Mouse (Mus musculus): Measurements from ENCODE around the gene Cmtm7. TPM values are rescaled to one million over a fixed set of nuclear protein-coding genes. Genes with fewer than 3 reads are reported as not detected.
A peak's percentile ranks its signal among the peaks of the same experiment; 100 is the strongest.

Cmtm7 gene
- polyA plus RNA-seq, 1 experiment from 2014 or later = 12.2 TPM

DNA sequence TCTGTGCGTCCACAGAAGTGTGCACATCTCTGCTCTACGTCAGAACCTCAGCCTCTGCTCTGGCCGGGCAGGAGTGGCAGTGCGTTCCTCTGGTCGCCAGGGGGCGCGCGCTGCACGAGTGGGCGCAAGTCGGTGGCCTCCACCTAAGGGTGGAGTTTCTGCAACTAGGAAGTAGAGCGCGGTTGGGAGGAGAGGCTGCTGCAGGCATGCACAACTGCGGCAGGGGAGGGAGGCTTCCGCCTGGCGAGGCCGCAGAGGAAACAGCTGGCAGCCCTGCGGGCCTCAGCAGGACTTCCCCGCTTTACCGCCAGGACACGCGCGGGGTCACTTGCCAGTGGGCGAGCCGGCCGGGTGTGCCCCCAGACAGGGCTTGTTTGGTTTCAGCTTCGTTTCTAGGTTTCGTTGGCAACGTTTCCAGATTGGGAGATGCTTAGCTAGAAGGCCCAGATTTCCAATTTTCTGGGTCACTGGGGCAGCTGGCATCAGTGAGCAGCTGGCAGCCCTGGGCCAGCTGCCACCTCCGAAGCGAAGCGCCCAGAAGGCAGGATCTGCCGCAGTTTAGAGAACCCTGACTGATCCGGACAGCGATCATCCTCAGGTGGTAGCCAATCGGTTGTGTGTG, 28.7 kb downstream of the Cmtm7 start:
- peak; percentile 90 for ATAC-seq (replicated peaks)
- Histone ChIP-seq H3K4me1 (peaks cover 10% of the 10 kb centered on the region), H3K4me3 (peak overlapping the region; percentile 45), H3K27ac (peak overlapping the region; percentile 70), H3K9me3 (no peaks in the 10 kb centered on the region), H3K36me3 (replicated peaks) (no peaks in the 10 kb centered on the region), H3K27me3 (replicated peaks) (no peaks in the 10 kb centered on the region), H3K4me2 (peak overlapping the region; percentile 76), H3K9ac (peak overlapping the region; percentile 45)
- WGBS = 3% methylated on average over 36 of the region's 36 CpGs

DNA sequence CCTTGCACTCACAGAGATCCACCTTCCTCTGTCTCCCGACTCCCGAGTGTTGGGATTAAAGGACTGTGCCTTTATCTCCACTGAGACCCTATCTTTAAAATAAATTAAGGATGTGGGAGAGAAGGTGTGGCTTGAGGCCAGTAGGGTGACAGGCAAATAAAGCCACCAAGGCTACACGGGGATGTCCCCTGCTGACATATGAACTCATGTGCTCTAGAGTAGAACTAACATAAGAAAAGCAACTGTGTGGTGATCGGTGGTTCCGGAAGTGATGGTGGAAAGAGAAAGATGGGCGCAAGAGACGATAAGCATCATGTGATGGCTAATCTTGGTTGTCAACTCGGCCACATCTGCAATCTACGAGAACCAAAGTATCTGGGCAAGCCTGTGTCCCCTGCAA, 29.3 kb downstream of the Cmtm7 start:
- WGBS = 75% methylated on average over 9 of the region's 9 CpGs
- Histone ChIP-seq H3K27ac (0 out of 2 replicates have a peak overlapping the region, but pooled peaks have one; percentile 70), H3K9ac (no peak overlapping the region)

DNA sequence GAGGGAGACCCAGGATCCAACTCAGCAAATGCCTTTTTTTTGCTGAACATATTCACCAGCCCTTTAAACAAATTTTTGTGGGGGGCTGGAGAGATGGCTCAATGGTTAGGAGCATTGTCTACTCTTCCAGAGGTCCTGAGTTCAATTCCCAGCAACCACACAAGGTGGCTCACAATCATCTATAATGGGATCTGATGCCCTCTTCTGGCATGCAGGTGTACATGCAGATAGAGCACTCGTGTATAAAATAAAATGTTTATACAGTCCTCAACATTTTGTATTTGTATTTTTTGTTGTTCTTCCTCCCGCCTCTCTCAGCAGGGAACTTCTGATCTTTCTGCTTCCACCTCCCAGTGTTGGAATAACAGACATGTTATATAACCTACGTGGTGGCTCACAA, 30.1 kb downstream of the Cmtm7 start:
- peaks cover 10% of the 10 kb centered on the region for H3K4me1 ChIP-seq
- ATAC-seq (replicated peaks) = no peak

More for the DNA sequence above, 29.3 kb downstream of the Cmtm7 start:
- Histone ChIP-seq H3K36me3 (replicated peaks) (0 out of 2 replicates have a peak, but pooled peaks cover 3% of the 10 kb centered on the region), H3K4me1 (peaks cover 10% of the 10 kb centered on the region), H3K9me3 (no peaks in the 10 kb centered on the region), H3K27me3 (replicated peaks) (no peaks in the 10 kb centered on the region), H3K4me3 (no peak overlapping the region), H3K4me2 (peak overlapping the region; percentile 76)
- no peak; the same call in 1 of the 2 replicates for ATAC-seq (replicated peaks)

DNA sequence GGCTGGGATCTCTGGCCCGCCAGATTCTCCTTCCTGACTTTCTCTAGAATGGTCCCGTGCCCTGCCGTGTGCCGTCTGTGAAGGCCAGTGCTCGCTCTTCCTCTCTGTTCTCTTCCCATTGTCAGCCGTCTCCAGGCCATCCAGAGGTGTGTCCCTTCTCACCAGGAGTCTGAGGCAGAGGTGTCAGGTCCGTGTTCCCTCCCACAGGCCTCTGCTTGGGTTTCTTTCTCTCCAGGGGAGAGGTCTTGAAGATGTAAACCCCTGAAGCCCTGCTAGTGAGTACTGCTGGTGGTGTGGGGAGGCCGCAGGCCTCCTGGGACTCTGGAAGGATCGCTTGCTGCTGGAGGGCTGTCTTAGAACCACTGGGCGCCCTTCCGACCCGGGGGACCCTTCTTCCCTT, 34.2 kb downstream of the Cmtm7 start:
- no peaks in the 10 kb centered on the region for H3K9me3 ChIP-seq
- H3K4me3 ChIP-seq = no peak overlapping the region
- H3K36me3 ChIP-seq (replicated peaks) = peaks cover 3% of the 10 kb centered on the region; the same call in 1 of the 2 replicates
- peaks cover 2% of the 10 kb centered on the region; the same call in 1 of the 2 replicates for H3K4me1 ChIP-seq
- H3K27ac ChIP-seq = no peak overlapping the region
- no peak for ATAC-seq (replicated peaks)
- no peak overlapping the region for H3K9ac ChIP-seq
- 87% methylated on average over 12 of the region's 12 CpGs for WGBS
- H3K4me2 ChIP-seq = no peak overlapping the region
- no peaks in the 10 kb centered on the region for H3K27me3 ChIP-seq (replicated peaks)

More for the DNA sequence above, 30.1 kb downstream of the Cmtm7 start:
- no peaks in the 10 kb centered on the region for H3K9me3 ChIP-seq
- H3K4me3 ChIP-seq = no peak overlapping the region
- no peaks in the 10 kb centered on the region for H3K27me3 ChIP-seq (replicated peaks)
- H3K9ac ChIP-seq = no peak overlapping the region
- no peak overlapping the region for H3K27ac ChIP-seq
- H3K36me3 ChIP-seq (replicated peaks) = 0 out of 2 replicates have a peak, but pooled peaks cover 3% of the 10 kb centered on the region
- WGBS = 84% methylated on average over 3 of the region's 3 CpGs
- H3K4me2 ChIP-seq = no peak overlapping the region

DNA sequence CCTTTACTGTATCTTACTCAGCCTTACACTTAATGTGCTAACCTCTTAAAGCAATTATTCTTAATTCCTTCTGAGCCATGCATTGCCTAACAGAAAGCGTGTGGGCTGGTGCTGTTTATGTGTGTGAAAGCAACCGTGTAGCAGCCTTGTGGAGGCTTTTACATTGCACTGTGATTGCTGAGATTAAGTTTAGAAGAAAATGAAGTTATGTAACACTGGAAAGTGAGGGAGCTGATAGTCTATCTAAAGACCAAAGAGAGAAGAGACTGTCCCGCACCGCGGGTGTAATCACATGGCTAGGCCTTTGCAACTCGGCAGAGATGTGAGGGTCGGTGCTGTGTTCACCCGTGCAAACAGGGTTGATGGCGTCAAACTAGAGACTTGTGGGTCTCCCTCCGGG, 34.6 kb downstream of the Cmtm7 start:
- H3K4me3 ChIP-seq = no peak overlapping the region
- no peak for ATAC-seq (replicated peaks)
- no peak overlapping the region for H3K4me2 ChIP-seq
- H3K27me3 ChIP-seq (replicated peaks) = no peaks in the 10 kb centered on the region
- H3K36me3 ChIP-seq (replicated peaks) = peaks cover 3% of the 10 kb centered on the region; the same call in 1 of the 2 replicates
- no peaks in the 10 kb centered on the region for H3K9me3 ChIP-seq
- no peak overlapping the region for H3K9ac ChIP-seq
- no peak overlapping the region for H3K27ac ChIP-seq
- WGBS = 87% methylated on average over 10 of the region's 10 CpGs
- no peaks in the 10 kb centered on the region for H3K4me1 ChIP-seq

DNA sequence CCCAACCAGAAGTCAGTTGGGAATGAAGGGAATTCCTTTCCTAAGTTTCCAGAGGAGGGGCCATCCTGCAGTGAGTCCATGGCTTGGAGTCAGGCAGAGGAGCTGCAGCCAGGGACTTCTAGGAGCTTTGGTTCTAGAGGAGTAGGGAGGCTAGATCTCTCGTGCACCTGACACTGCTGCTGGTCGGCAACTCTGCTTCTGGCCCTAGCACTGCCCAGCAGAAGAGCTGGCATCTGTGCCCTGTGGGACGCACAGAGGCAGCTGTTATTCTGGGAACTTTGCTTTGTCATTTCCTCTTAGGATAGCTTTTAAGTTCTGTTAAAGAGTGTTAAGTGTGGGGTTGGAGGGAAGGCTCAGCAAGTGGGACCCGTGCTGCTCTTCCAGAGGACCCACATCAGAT, 36.0 kb downstream of the Cmtm7 start:
- H3K4me2 ChIP-seq = no peak overlapping the region
- no peaks in the 10 kb centered on the region for H3K9me3 ChIP-seq
- H3K9ac ChIP-seq = no peak overlapping the region
- no peaks in the 10 kb centered on the region for H3K4me1 ChIP-seq
- no peak for ATAC-seq (replicated peaks)
- no peak overlapping the region for H3K27ac ChIP-seq
- H3K36me3 ChIP-seq (replicated peaks) = peaks cover 3% of the 10 kb centered on the region; the same call in 1 of the 2 replicates
- WGBS = 83% methylated on average over 4 of the region's 4 CpGs
- no peak overlapping the region for H3K4me3 ChIP-seq
- no peaks in the 10 kb centered on the region for H3K27me3 ChIP-seq (replicated peaks)

DNA sequence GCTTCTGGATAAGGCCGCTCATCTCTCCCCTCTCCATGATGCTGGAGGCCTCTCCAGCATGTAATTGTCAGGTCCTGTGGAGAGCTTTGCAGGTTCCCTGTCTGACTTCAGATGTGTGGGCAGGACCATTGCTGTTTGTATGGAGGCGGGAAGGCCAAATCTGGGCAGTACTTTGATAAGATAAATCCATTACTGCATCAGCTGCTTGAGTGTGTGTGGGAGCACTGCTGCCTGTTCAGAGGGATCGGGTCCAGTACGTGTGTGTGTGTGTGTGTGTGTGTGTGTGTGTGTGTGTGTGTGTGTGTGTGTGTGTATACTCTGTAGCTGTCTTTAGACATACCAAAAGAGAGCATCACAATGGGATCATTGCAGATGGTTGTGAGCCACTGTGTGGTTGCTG, 36.5 kb downstream of the Cmtm7 start:
- H3K4me1 ChIP-seq = no peaks in the 10 kb centered on the region
- 92% methylated on average over 4 of the region's 4 CpGs for WGBS
- ATAC-seq (replicated peaks) = no peak
- H3K4me2 ChIP-seq = no peak overlapping the region
- H3K9me3 ChIP-seq = no peaks in the 10 kb centered on the region
- no peak overlapping the region for H3K9ac ChIP-seq
- no peaks in the 10 kb centered on the region for H3K27me3 ChIP-seq (replicated peaks)
- no peak overlapping the region for H3K27ac ChIP-seq
- H3K4me3 ChIP-seq = no peak overlapping the region
- H3K36me3 ChIP-seq (replicated peaks) = peaks cover 3% of the 10 kb centered on the region; the same call in 1 of the 2 replicates

DNA sequence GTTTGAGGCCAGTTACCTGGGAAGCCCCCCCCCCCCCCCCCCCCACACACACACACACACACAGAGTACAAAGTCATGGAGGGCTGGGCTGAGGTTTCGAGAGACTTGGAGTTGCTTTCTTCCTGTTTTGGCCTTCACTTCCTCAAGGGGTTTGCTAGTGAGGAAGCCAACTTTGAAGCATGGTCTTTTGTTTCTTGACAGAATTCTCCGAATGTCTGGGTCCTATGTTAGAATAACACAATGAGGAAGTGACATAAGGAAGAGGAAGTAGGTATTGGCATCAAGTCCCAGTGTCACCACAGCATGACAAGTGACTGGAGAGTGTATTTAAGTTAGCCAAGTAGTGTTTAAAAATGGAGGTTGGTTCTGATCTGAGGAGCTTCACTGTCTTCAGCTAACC, 38.9 kb downstream of the Cmtm7 start:
- H3K9ac ChIP-seq = no peak overlapping the region
- H3K27me3 ChIP-seq (replicated peaks) = no peaks in the 10 kb centered on the region
- no peak overlapping the region for H3K4me3 ChIP-seq
- H3K9me3 ChIP-seq = no peaks in the 10 kb centered on the region
- WGBS = 76% methylated on average over 2 of the region's 2 CpGs
- no peak overlapping the region for H3K27ac ChIP-seq
- H3K36me3 ChIP-seq (replicated peaks) = peaks cover 3% of the 10 kb centered on the region; the same call in 1 of the 2 replicates
- no peaks in the 10 kb centered on the region for H3K4me1 ChIP-seq
- H3K4me2 ChIP-seq = no peak overlapping the region
- ATAC-seq (replicated peaks) = no peak

DNA sequence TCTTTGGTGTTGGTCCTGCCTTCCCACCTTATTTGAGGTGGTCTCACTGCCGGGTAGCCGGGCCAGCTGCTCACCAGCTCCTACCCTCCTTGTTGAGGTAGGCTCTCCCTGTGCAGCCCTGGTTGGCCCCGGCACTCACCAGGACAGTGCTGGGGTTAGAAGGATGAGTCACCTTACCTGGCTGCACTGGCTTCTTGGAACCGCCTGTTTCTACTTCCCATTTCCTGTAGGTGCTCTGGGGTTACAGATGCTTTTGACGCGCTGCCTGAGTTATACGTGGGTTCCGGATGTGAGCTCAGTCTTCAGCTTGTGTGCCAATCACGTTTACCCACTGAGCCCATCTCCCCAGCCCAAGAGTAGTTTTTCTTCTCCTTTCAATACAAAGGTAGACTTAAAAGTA, 41.3 kb downstream of the Cmtm7 start:
- Histone ChIP-seq H3K27me3 (replicated peaks) (no peaks in the 10 kb centered on the region), H3K4me2 (no peak overlapping the region), H3K9me3 (no peaks in the 10 kb centered on the region), H3K4me1 (no peaks in the 10 kb centered on the region), H3K9ac (no peak overlapping the region), H3K4me3 (no peak overlapping the region), H3K27ac (no peak overlapping the region), H3K36me3 (replicated peaks) (no peaks in the 10 kb centered on the region)
- 92% methylated on average over 9 of the region's 9 CpGs for WGBS
- ATAC-seq (replicated peaks) = no peak

DNA sequence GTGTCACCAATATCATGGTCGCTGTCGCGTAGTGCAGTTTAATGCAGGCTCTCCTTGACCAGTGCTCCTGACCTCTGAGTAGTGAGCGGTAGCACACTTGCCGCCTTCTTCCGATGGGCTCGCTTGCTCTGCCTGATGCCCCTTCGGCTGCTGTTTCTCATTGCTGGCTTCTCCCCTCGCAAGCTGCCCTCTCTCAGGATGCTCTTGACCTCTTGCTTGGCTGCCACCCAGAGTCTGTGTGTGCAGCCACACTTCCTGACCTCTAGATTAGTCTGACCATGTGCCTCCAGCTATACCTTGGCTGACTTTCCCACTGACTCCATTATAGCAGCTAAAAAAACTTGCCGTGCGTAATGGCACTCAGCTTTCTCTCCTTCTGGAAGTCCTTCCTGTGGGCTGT, 45.2 kb downstream of the Cmtm7 start:
- Histone ChIP-seq H3K27me3 (replicated peaks) (no peaks in the 10 kb centered on the region), H3K9me3 (no peaks in the 10 kb centered on the region), H3K4me2 (no peak overlapping the region), H3K36me3 (replicated peaks) (no peaks in the 10 kb centered on the region), H3K9ac (no peak overlapping the region), H3K4me3 (no peak overlapping the region), H3K27ac (no peak overlapping the region), H3K4me1 (peaks cover 11% of the 10 kb centered on the region)
- WGBS = 86% methylated on average over 11 of the region's 11 CpGs
- ATAC-seq (replicated peaks) = no peak

DNA sequence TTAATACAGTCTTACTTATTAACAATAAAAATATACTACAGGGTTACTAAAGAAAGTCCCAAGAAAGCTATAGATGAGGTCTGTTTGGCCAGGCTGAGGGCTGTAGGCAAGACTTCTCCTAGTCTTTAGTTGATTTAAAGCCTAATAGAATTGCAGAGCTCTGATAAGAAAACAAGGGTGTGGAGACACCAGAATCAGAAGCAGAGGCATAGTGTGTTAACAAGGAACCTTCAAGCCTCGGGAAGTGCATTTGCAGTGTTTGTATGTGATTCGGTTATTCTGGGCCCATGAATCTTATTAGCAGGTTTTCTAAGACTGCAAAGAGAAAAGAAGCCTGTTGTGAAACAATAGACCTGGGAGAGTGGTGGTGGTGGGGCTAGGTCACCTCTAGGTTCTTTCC, 48.4 kb downstream of the Cmtm7 start:
- ATAC-seq (replicated peaks) = no peak
- H3K27me3 ChIP-seq (replicated peaks) = no peaks in the 10 kb centered on the region
- no peak overlapping the region for H3K9ac ChIP-seq
- no peaks in the 10 kb centered on the region for H3K9me3 ChIP-seq
- no peak overlapping the region for H3K4me2 ChIP-seq
- H3K4me3 ChIP-seq = no peak overlapping the region
- no peaks in the 10 kb centered on the region for H3K36me3 ChIP-seq (replicated peaks)
- peaks cover 12% of the 10 kb centered on the region for H3K4me1 ChIP-seq
- 88% methylated on average over 2 of the region's 2 CpGs for WGBS
- H3K27ac ChIP-seq = no peak overlapping the region

DNA sequence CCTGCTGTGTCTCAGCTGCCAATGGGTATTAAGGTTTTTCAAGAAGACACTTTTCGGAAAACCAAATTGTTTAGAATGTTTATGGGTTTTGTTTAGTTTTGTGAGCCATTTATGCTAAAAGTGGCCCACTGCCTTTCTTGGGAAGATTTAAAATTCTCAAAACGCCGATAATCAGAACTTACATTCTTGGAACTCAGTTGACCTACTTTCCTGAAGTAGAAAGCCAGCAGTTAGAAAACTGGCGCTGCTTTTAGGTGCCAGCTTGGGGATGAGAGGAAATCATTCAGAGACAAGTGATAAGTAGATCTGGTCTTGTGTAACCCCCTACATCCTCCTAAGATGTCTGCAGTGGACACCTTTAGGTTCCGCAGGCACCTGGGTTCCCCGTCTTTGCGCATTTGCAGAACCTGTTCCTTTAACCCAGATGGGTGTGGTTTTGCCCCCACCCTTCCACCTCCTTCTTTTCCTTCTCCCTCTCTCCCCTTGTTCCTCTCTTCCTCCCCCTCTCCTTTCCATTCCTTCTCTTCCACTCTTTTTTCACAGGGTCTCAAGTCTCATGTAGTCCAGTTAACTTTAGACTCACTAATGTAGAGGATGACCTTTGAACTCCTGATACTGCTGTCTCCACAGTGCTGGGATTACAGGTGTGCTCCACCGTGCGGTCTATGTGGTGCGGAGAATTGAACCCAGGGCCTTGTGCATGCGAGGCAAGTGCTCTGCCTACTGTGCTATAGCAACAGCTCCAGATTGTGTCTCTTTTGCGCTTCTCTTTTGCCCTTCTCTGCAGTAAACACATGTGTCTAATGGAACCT, 49.6 kb downstream of the Cmtm7 start:
- Histone ChIP-seq H3K36me3 (replicated peaks) (no peaks in the 10 kb centered on the region), H3K9me3 (no peaks in the 10 kb centered on the region), H3K4me2 (peak overlapping the region; percentile 78), H3K9ac (peak overlapping the region; percentile 85), H3K4me1 (peaks cover 12% of the 10 kb centered on the region), H3K27me3 (replicated peaks) (no peaks in the 10 kb centered on the region), H3K27ac (no peak overlapping the region), H3K4me3 (peak overlapping the region; percentile 88)
- ATAC-seq (replicated peaks) = no peak
- WGBS = 69% methylated on average over 12 of the region's 12 CpGs
